Mouse (Mus musculus) B cell, adult 2 months (primary cell): ENCODE results near the gene Apoa5.

Experiments
- DNase-seq, 2 experiments: peaks; one replicate each; pipeline ENCODE4 v3.0.0; 2022

Apoa5 gene

DNA sequence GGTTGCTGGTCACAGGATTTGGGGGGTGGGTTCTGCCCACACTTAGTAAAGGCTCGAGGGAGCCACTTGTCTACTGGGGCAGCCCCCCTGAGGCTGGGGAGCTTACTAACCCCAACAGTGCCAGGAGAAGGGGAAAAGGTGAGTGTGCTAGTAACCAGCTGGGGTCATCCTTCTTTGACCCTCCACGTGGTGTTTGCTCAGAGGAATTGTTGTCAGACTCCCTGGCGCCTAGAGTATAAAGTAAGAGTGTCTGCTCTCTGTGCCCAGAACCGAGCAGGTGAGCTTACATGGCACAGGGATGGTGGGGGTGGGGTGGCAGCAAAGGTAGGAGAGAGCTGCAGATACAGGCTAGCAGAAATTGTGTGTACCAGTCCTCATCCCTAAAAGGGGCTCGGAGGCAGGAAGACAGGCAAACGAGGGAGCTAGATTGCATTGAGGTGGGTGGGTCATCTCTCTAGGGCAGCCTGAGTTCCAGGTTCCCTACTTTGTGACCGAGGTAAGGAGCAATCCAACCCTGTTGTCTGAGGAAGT, at the start of gene Apoa5:
Apoa5 (plus strand) TSS at position 291 of the 531 bp plus-strand sequence.
- DNase-seq, result no peak

DNA sequence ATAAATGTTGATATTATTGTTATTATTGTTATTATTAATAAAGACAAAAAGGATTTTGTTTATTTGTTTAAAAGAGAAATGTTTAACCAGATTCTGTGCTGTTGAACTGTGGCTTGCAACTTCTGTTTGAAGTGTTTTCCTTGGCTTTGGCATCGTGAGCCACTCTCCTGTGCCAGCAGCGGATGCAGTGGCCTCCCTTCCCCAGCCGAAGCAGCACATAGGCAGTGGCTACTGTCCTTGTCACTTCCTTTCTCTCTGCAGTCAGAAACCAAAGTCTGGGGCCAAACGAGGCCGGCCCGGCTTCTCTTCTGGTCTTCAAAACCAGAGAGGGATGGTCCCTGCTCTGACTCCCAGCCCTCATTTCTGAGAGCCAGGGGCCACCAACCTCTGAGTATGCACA, 45.3 kb upstream of the Apoa5 start:
- DNase-seq, result no peak

DNA sequence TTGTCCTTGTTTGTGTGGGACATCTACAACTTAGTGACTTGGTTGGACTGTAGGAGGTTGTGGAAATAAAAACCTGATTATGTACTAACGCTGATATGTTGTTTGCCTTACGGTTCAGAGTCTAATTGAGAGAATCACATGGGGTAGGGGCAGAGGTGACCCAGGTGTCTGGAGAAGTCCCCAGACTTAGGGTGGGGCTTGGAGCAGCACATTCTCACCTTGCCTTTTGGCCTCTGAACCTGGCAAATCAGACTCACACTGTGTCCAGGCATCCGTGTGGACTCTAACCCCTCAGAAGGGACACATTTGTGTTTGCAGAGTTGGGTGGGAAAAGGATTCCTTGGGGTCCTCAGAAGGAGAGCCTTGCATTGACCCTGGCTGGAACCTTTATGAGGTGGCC, 44.3 kb upstream of the Apoa5 start:
- no peak for DNase-seq

DNA sequence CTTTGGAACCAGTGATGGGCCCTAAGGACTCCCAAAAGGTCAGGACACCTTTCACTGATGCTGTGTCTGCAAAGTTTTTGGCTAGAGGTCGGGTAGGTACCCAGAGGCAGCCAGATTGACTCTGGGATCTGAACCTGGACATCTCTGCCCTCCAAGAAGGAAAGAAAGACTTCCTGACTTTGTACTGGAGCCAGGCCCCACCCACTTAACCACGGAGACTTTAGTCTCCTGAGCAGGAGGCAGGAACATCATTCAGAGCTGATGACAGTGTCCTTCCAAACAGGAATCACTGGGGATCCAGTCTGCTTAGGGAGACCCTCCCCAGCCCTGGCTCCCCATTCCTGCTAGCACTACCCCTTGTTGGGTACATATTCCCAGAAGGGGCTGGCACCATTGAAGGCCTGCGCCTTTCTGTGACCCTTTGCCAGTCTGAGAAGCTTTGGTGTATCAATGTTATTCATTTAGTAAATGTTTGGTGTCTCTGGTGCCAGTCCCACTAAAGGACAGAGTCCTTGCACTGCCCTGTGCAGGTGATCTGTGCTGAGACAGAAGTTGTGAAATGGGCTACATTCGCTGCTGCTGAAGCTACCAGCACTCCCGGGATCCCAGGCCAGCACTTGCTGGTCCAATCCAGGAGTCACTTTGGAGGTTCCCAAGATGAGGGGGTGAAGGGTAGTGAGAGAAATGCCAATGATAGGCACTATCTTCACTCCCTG, 43.3 kb upstream of the Apoa5 start:
- DNase-seq, result no peak

DNA sequence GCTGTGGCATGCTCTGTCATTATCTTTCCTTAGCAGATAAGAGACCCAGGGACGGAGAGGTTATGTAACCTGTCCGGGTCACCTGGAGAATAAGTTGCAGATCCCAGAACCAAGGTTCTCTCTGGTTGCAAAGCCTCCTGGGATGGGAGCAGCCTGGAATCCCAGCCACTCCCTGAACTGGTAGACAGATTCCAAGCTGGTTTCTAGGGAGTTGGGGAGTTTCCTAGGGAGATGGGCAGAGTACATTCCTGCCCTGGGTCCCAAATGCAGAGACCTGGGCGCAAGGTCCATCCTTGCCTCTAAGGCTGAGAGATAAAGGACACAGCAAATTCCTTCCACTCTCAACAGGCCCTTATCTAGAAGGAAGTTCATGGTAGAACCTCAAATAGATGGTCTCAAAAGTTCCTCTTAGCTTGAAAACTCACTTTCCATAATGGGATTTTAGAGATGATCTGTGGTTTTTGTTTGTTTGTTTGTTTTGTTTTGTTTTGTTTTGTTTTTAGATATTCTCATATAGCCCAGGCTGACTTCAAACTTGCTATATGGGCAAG, 41.3 kb upstream of the Apoa5 start:
- no peak for DNase-seq

DNA sequence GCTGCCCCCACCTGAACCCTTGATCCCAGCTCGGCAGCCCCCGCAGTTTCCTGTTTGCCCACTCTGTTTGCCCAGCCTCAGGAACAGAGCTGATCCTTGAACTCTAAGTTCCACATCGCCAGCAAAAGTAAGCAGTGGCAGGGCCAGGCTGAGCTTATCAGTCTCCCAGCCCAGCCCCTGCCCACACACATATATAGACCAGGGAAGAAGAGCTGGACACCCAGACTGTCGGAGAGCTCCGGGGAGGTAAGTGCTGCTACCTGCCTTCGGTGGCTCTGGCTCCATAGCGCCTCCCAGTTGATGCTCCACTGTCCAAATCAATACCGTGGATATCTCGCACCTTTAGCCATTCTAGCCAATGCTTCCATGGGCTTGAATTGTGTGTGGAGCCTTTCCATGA, 39.9 kb upstream of the Apoa5 start, which contains the start of gene Apoa1:
Apoa1 (plus strand) TSS at position 90 of the 400 bp plus-strand sequence.
- DNase-seq, result no peak

DNA sequence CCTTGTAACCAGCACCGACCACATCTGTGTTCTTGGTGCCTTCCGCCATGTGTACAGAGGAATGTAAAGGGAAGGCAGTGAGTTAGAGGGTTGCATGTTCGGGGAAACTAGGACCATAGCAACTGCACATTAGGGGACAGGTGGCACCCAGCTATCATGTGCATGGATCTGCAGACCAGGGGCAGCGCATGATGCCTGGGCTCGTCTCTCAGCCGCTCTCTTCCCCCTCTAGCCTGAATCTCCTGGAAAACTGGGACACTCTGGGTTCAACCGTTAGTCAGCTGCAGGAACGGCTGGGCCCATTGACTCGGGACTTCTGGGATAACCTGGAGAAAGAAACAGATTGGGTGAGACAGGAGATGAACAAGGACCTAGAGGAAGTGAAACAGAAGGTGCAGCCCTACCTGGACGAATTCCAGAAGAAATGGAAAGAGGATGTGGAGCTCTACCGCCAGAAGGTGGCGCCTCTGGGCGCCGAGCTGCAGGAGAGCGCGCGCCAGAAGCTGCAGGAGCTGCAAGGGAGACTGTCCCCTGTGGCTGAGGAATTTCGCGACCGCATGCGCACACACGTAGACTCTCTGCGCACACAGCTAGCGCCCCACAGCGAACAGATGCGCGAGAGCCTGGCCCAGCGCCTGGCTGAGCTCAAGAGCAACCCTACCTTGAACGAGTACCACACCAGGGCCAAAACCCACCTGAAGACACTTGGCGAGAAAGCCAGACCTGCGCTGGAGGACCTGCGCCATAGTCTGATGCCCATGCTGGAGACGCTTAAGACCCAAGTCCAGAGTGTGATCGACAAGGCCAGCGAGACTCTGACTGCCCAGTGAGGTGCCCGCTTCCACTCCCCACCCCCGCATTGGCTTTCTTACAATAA, 38.6 kb upstream of the Apoa5 start:
- peak; percentile 40 for DNase-seq

DNA sequence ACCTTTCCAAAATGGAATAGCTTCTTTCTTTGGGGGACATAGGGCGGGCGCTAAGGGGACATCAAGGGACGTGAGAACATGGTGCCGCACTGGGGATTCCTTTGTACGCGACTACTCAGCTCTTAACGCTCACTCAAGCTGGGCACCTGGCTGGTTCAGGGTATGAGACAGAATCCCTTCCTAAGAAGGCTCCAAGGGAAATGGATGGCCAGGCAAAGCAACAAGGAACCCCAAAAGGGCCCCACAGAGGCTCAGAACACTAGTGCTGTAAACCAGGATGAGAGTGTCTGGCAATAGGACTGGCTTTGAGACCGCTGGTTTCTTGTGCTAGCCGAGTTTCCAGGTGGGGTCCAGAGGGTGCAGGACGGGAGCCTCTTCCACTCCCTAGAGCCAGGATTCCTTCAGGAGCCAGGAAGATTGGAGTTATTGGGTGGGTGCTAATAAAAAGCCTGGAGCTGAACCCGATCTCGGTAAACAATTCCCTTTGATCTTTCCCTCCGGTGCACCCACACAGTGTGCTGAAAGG, 37.9 kb upstream of the Apoa5 start:
- DNase-seq, result no peak

DNA sequence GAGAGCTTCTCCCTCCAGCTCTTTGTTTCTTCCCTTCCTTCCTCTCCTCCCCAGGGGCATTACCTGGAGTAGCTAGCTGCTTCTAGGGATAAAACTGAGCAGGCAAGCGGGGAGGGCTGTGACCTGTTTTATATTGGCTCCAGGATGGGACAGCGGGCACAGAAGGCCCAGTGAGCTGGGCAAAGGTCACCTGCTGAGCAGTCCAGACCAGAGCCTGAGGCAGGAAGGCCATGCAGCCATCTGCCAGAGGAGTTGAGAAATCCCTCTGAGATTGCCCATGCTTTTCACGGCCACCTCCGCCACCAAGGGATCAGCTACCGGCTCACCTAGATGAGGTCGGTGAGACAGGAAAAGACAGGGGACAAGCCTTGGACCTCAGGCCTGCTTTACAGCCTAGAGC, 33.2 kb upstream of the Apoa5 start:
- no peak for DNase-seq

DNA sequence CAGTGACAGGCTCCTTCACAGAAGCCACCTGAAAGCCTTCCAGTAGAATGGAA, 33.0 kb upstream of the Apoa5 start, which contains the start of gene Apoc3:
Apoc3 (minus strand) TSS at position 41 of the 53 bp plus-strand sequence.
- no peak for DNase-seq

DNA sequence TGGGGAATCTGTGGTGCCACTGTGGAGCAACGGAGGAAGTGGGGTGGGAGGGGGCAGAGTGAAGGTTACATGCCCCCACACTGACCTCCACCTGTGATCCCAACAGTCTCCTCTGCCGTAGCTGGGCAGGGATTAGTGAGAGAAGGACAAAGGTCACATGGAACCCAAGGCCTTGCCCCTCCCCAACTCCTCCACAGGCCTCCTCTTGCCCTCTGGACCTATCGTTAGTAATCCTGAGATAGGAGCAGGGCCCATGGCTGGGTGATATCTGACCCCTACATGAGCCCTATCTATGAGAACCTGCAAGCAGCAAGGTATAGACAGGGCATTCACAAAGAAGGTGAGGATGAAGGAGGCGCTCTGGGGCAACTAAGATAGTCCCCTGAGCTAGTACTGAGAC, 32.8 kb upstream of the Apoa5 start:
- DNase-seq, result no peak

DNA sequence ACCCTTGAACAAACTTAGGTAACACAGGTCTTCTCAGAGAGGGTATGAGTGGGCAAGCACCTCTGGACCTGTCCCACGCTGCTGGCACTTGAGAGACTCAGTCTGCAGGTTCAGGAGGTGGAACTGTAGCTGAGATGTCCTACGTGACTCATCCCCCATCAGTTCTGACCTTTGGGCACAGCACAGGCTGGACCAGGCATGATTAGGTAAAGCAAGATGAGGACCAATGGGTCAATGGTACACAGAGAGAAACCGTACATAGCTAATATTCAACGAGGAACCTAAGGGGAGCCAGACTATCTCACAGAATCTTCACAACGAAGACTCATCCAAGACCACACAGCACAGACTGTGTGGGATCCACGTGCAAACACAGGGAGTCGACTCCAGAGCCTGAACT, 29.6 kb upstream of the Apoa5 start:
- no peak for DNase-seq

DNA sequence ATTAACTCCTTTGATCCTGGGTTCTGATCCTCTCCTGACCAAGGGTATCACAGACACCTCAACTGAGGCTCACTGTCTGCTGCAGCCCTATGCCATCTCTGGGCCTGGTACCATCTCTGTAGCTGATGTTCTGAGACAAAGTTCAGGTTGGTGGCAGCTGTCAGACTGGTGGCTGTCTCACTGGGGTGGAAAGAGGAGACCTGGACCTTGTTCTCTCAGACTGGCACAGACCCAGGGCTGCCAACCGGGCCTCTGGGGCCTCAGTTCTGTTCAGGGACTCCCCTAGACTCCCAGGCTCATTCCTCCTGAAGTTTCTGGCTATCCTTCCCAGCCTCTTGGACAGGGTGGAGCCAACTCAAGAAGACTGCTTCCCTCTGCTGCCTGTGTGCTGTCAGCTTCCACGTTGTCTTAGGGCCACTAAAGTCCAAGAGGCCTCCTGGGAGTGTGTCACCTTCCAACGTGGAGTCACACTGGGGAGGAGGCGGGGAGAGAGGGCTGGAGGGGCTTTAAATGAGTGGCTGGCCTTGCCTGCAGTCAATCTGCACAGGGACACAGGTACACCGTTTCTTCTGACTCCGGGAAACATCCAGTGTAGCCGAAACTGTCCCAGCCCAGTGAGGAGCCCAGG, 27.8 kb upstream of the Apoa5 start, which contains the start of gene Apoa4:
Apoa4 (plus strand) TSS at position 171 of the 628 bp plus-strand sequence.
- DNase-seq, result no peak

DNA sequence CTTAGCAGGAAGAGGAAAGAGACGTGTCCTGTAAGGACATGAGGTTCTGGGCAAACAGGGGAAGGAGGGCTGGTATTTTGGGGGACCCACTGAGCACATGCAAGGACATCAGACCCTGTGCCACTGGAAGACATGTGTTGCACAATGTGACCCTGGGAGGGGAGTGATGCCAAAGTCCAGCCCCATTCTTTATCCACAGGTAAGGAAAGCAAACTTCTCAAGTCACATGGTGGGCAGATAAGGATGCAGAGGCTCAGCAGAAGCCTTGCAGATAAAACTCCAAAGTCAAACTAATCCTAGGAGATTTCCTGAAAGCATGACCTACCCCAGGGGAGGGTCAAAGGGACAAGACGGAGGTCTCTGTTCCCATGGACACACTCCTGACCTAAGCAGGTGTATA, 26.6 kb upstream of the Apoa5 start:
- DNase-seq, result no peak

DNA sequence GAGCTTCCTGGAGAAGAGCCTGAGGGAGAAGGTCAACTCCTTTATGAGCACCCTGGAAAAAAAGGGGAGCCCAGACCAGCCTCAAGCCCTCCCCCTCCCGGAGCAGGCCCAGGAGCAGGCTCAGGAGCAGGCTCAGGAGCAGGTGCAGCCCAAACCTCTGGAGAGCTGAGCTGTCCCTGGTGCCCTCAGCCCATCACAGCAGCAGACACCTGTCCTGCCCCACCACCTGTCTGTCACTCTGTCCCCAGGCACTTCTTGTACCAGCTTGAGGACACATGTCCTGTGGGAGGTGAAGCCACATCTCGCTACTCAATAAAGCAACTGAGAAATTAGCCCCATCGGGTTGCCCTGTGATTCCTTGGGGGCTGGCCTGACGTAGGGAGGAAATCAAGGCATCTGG, 25.3 kb upstream of the Apoa5 start:
- no peak for DNase-seq

DNA sequence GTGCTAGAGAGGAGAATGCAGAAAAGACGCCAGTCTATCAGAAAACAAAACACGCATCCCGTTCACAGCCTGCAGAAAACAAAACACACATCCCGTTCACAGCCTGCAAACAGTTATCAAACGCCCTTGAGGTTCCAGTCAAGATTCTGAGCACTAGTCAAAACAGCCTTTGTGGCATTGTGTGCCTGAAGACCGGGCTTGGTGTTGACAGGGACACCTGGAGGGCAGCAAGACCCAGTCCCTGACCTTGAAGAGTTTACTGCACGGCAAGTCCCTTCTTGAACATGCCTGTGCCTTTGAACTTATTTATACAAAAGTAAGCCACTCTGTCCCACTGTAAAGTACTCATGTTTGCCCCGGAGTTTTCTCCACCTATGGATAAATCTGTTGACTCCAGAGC, 24.8 kb upstream of the Apoa5 start:
- DNase-seq, result no peak

DNA sequence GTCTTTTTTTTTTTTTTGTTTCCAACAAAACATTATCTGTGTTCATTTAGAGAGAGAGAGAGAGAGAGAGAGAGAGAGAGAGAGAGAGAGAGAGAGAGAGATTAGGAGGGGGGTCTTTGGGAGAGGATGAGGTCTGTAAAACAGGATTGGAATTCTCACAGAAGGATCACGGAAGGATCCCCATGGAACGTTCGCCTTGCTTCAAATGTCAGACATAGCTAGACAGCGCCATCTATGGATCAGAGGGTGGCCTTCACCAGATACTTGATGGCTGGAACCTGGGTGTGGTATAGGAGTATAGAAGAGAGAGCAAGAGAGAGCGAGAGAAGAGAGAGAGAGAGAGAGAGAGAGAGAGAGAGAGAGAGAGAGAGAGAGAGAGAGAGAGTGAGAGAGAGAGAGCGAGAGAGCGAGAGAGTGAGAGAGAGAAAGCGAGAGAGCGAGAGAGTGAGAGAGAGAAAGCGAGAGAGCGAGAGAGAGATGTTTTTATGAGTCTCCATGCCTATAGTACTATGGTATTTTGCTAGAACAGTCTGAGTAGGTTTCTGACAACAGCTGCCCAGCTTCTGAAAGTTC, 21.6 kb upstream of the Apoa5 start:
- DNase-seq, result peak; percentile 44 to 49

DNA sequence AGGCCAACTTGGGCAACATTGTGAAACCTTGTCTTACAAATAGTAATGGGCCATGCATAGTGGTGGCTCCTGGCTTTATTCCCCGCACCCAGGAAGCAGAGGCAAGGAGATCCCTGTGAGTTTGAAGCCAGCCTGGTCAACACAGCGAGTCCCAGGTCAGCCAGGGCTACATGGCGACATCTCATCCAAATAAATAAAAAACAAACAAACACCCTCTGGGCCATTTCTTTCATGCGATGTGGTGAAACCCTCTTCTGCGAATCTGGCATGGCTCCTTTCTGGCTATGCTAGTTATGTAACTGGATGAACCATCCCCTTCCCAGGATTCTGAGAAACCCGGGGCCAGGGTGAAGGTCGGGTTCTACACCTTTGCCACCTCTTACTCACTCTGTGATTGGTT, 12.3 kb upstream of the Apoa5 start:
- DNase-seq, result no peak

DNA sequence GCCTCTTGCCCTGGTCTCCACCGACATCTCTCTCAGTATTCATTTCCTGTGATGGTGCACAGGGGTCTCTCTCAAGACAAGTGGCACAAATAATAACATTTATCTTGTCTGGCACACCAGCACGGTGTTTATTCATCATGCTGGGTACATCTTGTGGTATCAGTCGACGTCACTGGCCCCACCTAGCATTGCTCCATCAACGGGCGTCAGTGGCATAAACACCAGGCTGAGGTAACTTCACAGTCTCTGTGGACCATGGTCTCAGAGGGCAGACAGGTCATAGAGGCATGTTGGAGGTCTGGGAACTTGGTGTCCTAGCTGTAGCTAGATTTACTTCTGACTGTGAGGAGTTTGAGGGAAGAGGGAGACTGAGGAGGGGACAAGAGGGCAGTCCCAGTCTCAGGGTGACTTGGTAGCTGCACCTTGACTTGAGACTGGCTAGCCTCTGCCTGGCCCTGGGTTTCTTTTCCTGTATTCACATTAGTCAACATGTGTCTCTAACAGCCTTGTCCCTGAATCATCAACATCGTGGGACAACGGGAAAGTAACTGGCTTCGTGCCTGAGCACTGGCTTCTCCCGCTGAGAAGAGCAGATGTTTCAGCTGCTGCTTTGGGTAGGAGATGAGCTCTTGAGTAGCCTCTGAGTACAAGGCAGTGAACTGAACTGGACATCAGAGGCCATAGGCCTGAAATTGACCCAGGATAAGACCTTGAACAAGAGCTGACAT, 11.6 kb upstream of the Apoa5 start:
- DNase-seq, result no peak

DNA sequence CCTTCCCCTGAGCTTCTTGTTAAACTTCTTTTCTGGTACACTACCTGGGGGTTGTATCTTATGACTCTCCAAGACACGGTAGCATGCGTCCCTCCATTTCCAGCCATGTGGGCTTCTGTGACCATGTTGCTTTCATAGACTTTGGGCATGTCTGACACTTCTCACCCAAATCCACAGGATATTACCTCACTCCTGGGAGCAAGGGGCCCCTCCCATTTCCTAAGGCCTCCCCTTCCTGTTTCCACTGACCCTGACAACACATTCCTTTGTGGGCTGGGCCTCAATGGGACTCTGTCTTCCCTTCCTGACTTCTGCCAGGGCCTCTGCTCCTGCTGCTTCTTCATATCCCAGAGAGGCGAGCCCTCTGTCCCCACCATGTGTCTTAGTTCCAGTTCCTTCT, 10.9 kb upstream of the Apoa5 start:
- DNase-seq, result no peak

DNA sequence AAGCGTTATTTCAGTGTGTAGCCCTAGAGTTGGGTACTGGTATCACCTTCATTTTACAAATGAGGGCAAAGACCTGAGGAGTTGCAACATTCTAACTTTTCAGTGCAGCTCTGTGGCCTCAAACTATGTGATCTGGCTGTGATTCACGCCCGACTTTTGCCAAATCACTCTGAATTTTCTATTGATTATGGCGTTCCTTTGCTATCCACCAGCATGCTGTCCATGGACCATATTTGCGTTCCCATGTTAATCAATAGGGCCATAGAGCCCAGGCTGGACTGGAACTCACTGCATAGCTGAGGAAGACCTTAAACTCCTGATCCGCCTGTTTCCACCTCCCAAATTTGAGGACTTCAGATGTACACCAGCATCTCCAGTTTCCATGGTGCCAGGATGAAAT, 9.3 kb upstream of the Apoa5 start:
- DNase-seq, result no peak

DNA sequence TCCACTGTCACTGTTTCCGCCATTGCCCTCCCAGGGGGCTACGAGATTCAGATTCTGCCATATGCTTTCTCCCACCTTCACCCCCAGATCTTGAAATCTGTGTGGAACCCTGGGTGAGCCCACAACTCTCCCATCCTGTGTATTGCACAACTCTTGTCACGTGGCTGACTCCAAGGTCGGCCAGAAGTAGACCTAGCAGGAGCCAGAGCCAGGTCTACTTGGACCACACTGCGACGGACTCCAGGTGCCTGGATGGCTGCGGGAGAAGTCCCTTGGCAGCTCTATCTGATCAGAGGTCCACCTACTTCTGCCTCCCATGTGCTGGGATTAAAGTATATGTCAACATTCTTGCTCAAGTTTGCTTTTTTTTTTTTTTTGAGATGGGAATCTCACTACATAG, 7.3 kb upstream of the Apoa5 start:
- no peak for DNase-seq

DNA sequence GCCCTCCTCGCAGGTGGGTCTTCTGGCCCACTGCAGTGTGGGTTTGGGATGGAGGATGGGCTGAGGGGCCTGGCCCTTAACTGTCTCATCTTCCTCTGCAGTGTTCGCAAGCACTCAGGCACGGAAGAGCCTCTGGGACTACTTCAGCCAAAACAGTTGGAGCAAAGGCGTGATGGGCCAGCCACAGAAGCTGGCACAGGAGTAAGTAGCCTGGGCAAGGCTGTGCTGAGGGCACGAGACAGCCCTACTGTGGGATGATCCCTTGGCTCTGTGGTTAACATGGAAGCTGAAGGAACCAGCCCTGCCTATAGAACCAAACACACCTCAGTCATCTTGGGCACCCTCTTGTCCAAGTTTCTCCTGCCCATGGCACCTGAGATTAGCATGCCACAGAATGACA, 692 bp downstream of the Apoa5 start:
- DNase-seq, result no peak
